Mouse (Mus musculus): ENCODE results near the gene BC025446.
"Not testable (repeated sequence)": the region's sequence is repeated elsewhere in the genome, so short reads cannot be mapped to it uniquely, and the experiment has no call there.

BC025446 gene

DNA sequence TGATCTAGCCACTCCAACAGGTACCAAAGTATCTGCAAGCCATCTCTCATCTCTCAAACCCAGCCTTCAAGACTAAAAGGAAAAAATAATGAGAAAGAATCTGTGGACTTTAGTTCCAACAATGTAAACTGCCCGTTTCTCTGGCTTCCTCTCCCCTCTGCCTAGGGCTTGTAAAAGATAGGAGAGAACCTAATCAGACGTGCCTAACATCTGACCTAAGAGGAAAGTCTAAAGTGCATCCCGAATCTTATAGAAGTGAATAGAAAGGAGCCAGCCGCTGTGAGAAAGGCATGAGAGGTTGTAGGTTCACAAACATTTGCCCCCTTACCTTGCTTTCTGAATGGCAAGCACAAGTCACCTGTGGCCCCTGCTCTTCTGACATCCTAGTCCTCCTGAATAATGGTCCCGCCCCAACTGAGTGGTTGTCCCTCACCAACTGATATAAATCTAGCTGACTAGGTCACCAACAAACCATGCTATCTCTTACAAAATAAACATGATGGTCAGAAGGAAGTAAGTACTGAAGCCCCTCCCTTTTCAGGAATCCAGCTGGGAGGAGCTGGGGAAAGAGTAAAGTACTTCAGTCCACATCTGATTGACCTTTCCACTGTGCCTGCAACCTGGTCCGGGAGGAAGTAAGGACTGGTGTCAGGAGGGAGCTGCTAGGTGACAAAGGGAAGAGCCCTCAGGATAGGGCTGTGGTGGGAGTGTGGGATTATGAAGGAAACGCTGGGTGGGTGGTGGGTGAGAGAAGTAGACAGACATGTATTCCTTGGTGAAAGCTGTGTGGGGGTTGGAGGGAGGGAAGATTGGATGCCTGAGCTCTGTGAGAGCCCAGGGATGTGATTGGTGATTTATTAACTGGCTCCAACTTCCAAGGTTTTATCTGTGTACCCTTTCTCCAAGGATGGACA, at the start of gene BC025446:
BC025446 (plus strand) TSS at position 599 of the 914 bp plus-strand sequence.
- no peak for DNase-seq

DNA sequence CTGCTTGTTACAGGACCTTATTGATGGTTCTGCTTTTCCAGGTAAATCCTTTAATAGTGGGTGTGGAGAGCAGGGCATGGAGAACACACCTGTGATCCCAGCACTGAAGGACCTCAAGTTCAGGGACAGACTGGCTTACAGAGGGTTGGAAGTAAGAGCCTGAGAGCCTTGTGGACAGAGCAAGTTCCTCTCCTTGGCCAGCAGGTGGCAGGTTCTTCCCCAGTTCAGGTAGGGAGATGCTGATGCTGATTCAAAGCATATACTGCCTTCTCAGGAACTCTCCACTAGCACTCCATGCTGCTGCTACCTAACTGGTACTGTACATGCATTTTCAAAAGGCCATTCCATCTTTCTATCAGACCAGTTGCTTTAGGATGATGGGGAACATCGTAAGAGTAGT, 40.7 kb upstream of the BC025446 start:
- no peak for DNase-seq

DNA sequence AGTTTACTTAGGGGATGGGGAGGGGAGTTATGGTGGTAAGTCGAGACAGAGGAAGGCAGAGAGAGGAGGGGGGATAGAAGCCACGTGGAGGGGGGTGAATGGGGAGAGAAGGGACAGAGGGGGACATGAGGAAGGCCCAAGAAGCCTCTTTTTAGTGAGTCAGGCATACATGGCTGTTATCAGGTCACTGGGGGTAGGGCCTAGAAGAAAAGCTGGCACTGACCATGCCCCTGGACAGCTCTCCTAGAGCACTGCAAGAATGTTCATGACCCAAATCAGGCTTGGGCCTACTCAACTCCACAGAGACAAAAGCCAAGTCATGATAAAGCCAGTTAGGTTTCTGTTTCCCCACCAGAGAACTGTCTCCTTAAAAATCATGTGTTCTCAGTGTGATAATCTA, 29.9 kb upstream of the BC025446 start:
- no peak for DNase-seq

DNA sequence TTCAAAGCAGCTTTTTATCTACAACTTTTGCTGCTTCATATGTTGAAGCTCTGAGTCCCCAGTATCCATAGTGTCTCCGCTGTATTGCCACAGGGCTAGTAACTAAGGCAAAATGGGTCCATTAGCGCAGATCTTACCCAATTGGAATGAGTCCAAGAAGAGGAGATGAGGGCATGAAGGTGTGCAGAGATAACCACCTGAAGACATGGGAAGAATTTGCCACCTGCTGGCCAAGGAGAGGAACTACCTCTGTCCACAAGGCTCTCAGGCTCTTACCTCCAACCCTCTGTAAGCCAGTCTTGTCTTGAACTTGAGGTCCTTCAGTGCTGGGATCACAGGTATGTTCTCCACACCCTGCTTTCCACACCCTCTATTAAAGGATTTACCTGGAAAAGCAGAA, 27.1 kb upstream of the BC025446 start:
- DNase-seq: no peak

GRCm38 (mm10) chr15:75190560-75190959, 25.6 kb upstream of the BC025446 start:
- not testable (repeated sequence) for DNase-seq

- DNase-seq: no peak
These were observed 655 bp downstream of the BC025446 start for GRCm38 (mm10) chr15:75216831-75217230.

GRCm38 (mm10) chr15:75221942-75222341, 5.8 kb downstream of the BC025446 start:
- DNase-seq: no peak

DNA sequence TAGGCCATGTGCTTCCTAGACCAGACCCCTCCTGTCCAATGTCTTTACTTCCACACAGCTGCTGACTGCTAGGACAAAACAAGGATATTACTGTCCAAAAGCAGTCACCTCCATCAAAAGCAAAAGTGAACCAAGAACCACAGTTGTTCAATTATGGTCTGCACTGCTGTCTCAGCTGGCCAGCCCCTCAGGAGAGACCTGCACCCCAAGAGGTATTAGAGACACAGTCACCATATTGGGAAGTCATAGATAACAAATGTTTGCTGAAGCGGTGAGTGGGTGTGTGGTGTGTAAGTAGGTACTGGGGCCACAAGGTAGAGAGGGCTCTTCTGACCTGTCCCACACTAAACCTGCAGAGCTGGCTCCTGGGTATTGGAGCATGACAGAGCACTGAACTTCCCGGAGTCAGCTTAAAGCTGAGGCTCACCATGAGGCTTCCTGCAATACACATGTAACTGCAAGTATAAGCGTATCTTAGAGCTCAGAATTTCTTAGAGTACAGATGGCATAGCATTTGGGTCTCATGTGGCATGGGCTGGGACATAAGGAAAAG, 21.6 kb downstream of the BC025446 start:
- no peak for DNase-seq

DNA sequence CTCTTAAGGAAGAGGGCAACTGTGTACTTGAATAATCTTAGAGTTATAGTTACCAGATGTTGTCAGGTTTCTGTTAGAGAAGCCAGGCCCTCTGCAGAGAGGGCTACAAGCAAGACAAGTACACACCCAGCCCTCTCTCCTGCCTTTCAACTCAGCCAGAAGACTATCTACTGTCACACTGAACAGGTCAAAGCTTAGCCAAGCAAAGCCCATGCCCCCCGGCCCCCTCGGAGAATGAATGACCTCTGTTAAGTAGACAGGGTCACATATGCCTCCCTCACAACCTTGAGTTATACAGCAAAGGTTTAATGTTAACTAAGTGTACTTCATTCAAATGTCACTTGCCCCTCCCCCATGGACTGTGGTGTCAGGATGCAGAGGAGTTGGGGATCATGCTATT, 24.4 kb downstream of the BC025446 start:
- DNase-seq: no peak

DNA sequence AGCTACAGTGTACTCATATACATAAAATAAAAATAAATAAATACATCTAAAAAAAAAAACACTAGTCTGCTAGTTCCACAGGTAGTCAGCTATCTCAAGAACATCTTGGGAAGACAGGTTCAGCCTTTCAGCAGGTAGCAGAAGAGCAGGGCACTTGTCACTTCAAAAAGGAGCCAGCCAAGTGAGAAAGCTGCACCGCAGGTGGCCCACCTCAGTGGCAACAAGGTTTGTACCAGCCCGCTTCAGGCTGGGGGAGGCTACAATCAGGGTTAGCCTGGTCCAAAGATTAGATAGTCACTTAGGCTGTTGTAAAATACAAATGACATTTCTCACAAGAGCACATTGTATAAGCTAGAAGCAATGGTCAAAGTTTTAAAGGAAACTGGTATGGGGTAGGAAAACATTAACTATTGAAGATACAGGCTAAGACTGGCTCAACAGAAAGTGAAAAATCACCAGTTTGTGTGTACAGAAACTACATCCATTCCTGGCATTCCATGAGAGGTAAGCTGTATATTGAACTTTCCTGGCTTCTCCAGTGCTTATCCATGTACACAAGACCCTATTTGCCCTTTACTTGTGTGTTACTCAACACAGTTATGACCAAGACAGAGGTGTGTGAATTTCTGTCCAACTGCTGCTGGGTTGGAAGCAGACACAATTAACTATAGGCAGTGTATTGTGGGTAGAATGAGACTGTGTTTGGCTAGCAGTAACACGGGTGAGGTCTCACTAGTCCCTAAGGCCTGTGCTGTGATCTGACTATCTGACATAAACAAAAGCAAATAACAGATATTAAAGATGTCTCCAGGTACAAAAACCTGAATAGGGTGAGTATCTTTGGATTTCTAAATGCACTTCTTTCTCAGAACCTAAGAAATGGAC, 26.8 kb downstream of the BC025446 start:
- no peak for DNase-seq

DNA sequence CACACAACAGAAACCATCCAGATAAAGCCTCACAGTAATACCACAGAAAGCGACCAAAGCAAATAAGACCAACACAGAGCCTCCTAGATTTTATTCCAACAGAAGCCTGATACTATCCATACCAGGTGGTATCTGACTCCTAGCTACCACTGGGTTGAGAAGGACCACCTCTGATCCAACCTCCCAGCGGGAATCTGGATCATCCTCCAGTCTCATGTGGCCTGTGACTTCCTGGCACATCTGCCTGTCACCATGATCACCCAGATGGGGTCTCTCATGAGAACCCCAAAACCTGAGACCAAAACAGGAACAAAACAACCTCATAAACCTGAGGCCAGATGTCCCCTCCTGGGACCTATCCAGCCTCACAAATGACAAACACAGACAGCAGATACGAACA, 38.5 kb downstream of the BC025446 start:
- no peak for DNase-seq

GRCm38 (mm10) chr15:75265863-75266262, 49.7 kb downstream of the BC025446 start:
- no peak for DNase-seq

GRCm38 (mm10) chr15:75266626-75267025, 50.5 kb downstream of the BC025446 start:
- DNase-seq: no peak

DNA sequence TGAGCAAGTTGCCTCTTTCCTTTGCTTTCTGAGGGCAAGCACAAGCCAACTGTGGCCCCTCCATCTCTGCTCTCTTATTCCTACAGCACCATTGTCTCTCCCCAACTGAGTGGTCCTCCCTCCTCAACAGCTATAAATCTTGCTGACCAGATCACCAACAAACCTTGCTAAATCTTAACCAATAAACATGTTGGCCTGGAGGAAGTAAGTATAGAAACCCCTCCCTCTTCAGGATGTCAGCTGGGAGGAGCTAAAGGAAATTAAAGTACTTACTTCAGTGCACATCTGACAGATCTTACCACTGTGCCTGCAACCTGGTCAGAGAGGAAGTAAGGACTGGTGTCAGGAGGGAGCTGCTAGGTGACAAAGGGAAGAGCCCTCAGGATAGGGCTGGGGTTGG, 51.9 kb downstream of the BC025446 start, which contains the start of gene Ly6f:
Ly6f (plus strand) TSS at position 301 of the 400 bp plus-strand sequence.
- DNase-seq: no peak

GRCm38 (mm10) chr15:75268916-75269829, 53.0 kb downstream of the BC025446 start:
- no peak for DNase-seq

- DNase-seq: no peak
These were observed 54.0 kb downstream of the BC025446 start for GRCm38 (mm10) chr15:75270169-75270568.

DNA sequence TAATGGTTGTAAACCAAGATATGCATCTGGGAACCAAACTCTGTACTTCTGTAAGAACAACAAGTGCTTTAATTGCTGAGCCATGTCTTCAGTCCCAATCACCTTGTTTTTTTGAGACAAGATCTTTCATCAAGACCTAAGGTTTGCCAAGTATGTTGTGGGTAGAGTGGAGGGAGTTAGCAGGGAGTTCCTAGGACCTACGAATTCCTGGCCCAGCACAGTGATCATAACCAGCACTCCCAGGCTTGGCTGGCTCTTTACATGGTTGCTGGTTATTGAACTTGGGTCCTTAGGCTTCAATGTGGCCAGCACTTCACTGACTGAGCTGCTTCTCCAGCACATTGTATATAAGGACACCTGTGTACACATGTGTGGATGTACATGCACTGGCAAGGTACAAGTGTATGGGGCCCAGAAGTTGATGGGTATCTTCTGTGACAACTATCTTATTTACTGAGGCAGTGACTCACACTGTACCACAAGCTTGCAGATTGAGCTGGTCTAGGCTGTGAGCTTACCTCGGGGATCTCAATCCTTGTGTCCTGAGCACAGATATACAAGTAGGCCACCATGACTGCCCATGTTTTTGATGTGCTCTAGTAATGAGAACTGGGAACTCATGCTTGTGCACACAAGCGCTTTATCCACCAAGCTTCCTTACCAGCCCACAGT, 54.7 kb downstream of the BC025446 start:
- no peak for DNase-seq

DNA sequence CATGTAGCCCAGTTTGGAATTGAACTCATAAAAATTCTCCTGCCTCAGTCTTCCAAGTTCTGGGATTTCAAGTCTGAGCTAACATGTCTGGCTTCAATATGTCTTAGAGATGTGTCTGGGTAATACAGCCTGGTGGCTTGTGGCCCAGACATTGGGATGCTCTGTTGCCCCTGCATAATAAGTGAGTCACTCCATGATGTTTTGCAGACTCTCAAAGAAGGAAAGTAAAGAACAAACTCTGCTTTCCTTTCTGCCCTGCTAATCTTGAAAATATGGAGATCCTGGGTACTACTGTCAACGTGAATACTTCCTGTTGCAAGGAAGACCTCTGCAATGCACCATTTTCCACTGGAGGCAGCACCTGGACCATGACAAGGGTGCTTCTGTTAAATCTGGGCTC, 55.2 kb downstream of the BC025446 start:
- no peak for DNase-seq

GRCm38 (mm10) chr15:75271891-75272290, 55.7 kb downstream of the BC025446 start:
- no peak for DNase-seq

Data from layer of hippocampus, adult 9-11 months (tissue).